Mouse (Mus musculus): ENCODE data around the gene Wdr3. TPM values are rescaled to one million over a fixed set of nuclear protein-coding genes. Genes with fewer than 3 reads are reported as not detected.

Wdr3 gene
- polyA plus RNA-seq, 1 experiment from 2014 or later: 22.0 TPM

GRCm38 (mm10) chr3:100160682-100161445 is 1.3 kb downstream of the Wdr3 start:
- peak overlapping the region; percentile 90 for H3K4me3 ChIP-seq
- H3K36me3 ChIP-seq: peaks cover 40% of the 10 kb centered on the region
- no peak for ATAC-seq (ENCODE audit: extremely low read depth, insufficient number of reproducible peaks, low FRiP score, low TSS enrichment)
- peak overlapping the region; percentile 89 for H3K9ac ChIP-seq
- H3K4me1 ChIP-seq: peaks cover 24% of the 10 kb centered on the region
- WGBS: 84% methylated on average over 15 of the region's 15 CpGs
- H3K9me3 ChIP-seq: no peaks in the 10 kb centered on the region
- peak overlapping the region; percentile 90 for H3K4me2 ChIP-seq
- H3K27me3 ChIP-seq (replicated peaks): no peaks in the 10 kb centered on the region
- no peak overlapping the region for H3K27ac ChIP-seq (replicated peaks)

- no peak overlapping the region for H3K4me3 ChIP-seq
- no peaks in the 10 kb centered on the region for H3K36me3 ChIP-seq
- no peaks in the 10 kb centered on the region for H3K9me3 ChIP-seq
- ATAC-seq (ENCODE audit: extremely low read depth, insufficient number of reproducible peaks, low FRiP score, low TSS enrichment): no peak
- H3K27ac ChIP-seq (replicated peaks): no peak overlapping the region
- H3K27me3 ChIP-seq (replicated peaks): no peaks in the 10 kb centered on the region
- 63% methylated on average over 1 of the region's 1 CpGs for WGBS
- no peaks in the 10 kb centered on the region for H3K4me1 ChIP-seq
- H3K4me2 ChIP-seq: no peak overlapping the region
- H3K9ac ChIP-seq: no peak overlapping the region
Observed at GRCm38 (mm10) chr3:100122445-100122844, 39.8 kb downstream of the Wdr3 start.

- no peak overlapping the region for H3K4me2 ChIP-seq
- H3K4me1 ChIP-seq: no peaks in the 10 kb centered on the region
- 74% methylated on average over 2 of the region's 2 CpGs for WGBS
- no peaks in the 10 kb centered on the region for H3K27me3 ChIP-seq (replicated peaks)
- no peaks in the 10 kb centered on the region for H3K9me3 ChIP-seq
- no peak overlapping the region for H3K27ac ChIP-seq (replicated peaks)
- no peak for ATAC-seq (ENCODE audit: extremely low read depth, insufficient number of reproducible peaks, low FRiP score, low TSS enrichment)
- H3K9ac ChIP-seq: no peak overlapping the region
- no peak overlapping the region for H3K4me3 ChIP-seq
- H3K36me3 ChIP-seq: no peaks in the 10 kb centered on the region
Observed at GRCm38 (mm10) chr3:100121961-100122360, 40.2 kb downstream of the Wdr3 start.

GRCm38 (mm10) chr3:100118681-100119080 is 43.5 kb downstream of the Wdr3 start:
- H3K36me3 ChIP-seq: no peaks in the 10 kb centered on the region
- H3K4me1 ChIP-seq: no peaks in the 10 kb centered on the region
- ATAC-seq (ENCODE audit: extremely low read depth, insufficient number of reproducible peaks, low FRiP score, low TSS enrichment): no peak
- H3K27ac ChIP-seq (replicated peaks): no peak overlapping the region
- no peaks in the 10 kb centered on the region for H3K27me3 ChIP-seq (replicated peaks)
- no peak overlapping the region for H3K9ac ChIP-seq
- no peak overlapping the region for H3K4me2 ChIP-seq
- H3K4me3 ChIP-seq: no peak overlapping the region
- no peaks in the 10 kb centered on the region for H3K9me3 ChIP-seq
- WGBS: 76% methylated on average over 2 of the region's 2 CpGs

GRCm38 (mm10) chr3:100106736-100107135 is 55.5 kb downstream of the Wdr3 start:
- Histone ChIP-seq H3K9ac (no peak overlapping the region), H3K27ac (replicated peaks) (no peak overlapping the region), H3K4me2 (no peak overlapping the region), H3K4me1 (no peaks in the 10 kb centered on the region), H3K27me3 (replicated peaks) (no peaks in the 10 kb centered on the region), H3K9me3 (no peaks in the 10 kb centered on the region), H3K4me3 (no peak overlapping the region), H3K36me3 (no peaks in the 10 kb centered on the region)
- WGBS: 70% methylated on average over 2 of the region's 2 CpGs
- ATAC-seq (ENCODE audit: extremely low read depth, insufficient number of reproducible peaks, low FRiP score, low TSS enrichment): no peak

GRCm38 (mm10) chr3:100102386-100103092 is 59.7 kb downstream of the Wdr3 start:
- H3K27ac ChIP-seq (replicated peaks): no peak overlapping the region
- no peaks in the 10 kb centered on the region for H3K27me3 ChIP-seq (replicated peaks)
- WGBS: 79% methylated on average over 3 of the region's 3 CpGs
- H3K36me3 ChIP-seq: no peaks in the 10 kb centered on the region
- no peak for ATAC-seq (ENCODE audit: extremely low read depth, insufficient number of reproducible peaks, low FRiP score, low TSS enrichment)
- no peak overlapping the region for H3K4me2 ChIP-seq
- H3K9ac ChIP-seq: no peak overlapping the region
- no peak overlapping the region for H3K4me3 ChIP-seq
- H3K4me1 ChIP-seq: no peaks in the 10 kb centered on the region
- H3K9me3 ChIP-seq: no peaks in the 10 kb centered on the region

Other genes with a start within 250 kb of the Wdr3 start
- gene Gdap2, start within 50 bp of the Wdr3 start, polyA plus RNA-seq (2015; fragmentation: Nextera tagmentation; extraction: Ambion mirVana): 16.4 and 17.5 TPM in 2 replicates

Measured in heart, embryonic 13.5 days (tissue).